Mouse (Mus musculus) right cerebral cortex, postnatal 4 days (tissue): ENCODE results near the gene Card6.
"Not testable (repeated sequence)": the region's sequence is repeated elsewhere in the genome, so short reads cannot be mapped to it uniquely, and the experiment has no call there.

Source experiments
- DNase-seq: peaks from one replicate; pipeline ENCODE4 v3.0.0-alpha.2; 2022

Gene Card6

GRCm38 (mm10) chr15:5107686-5108654, at the start of gene Card6:
Gene Card6, minus strand, starts transcription at chr15:5108539.
- no peak for DNase-seq

GRCm38 (mm10) chr15:5157386-5157785, 49.0 kb upstream of the Card6 start:
- no peak for DNase-seq

- DNase-seq, result no peak
Observed at GRCm38 (mm10) chr15:5156355-5156754, 48.0 kb upstream of the Card6 start.

DNA sequence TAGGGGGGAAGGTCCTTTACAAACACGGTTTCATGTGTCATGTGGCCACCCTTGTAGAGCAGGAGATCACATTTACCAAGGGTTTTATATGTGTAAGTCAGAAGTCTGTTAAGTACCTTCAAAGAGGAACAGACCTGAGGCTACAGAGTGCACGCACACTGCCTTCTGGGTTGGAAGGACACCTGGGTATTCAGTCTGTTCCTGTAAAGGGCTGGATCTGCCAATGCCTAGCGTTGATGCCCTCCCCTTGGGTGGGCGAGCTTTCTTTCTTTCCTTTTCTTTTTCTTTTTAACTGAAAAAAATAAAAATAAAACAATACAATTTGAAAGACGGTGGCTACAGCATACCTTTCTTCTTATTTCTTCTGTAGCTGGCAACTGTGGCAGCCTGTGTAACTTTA, 46.8 kb upstream of the Card6 start:
- no peak for DNase-seq

GRCm38 (mm10) chr15:5154621-5155020, 46.3 kb upstream of the Card6 start:
- DNase-seq, result no peak

DNA sequence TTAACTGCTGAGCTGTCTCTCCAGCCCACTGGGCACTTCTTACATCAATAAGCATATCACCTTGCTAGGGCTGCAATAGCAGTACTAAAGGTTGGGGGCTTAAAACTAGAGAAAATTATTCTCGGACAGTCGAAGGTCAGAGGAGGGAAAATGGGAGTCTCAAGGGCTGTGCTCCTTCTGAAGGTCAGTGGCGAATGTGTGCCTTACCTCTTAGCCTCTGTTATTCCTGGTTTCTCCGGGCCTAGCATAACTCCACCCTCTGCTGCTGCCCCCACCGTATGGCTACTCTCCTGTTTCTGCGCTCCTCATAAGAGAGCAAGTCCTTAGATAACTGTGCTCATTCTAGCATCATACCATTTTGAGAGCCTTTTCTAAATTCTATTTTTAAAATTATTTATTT, 43.8 kb upstream of the Card6 start:
- DNase-seq, result no peak

DNA sequence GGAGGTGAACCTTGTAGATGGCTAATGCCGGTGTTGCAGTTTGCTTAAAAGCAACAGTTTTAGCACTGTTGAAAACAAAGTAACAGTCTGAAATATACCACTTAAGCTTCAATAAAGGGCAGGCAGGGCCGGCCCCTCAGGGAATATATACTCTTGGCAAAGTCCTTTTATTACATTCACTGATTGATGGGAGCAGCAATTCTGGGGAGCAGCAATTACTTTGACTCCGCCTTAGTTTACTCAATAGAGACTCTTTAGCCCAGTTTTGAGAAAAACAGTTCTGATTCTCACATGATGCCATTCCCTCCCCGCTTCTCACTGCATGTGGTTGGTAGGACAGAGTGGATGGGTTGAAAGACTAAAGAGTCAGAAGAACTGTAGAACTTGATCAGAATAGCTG, 40.8 kb upstream of the Card6 start:
- no peak for DNase-seq

DNA sequence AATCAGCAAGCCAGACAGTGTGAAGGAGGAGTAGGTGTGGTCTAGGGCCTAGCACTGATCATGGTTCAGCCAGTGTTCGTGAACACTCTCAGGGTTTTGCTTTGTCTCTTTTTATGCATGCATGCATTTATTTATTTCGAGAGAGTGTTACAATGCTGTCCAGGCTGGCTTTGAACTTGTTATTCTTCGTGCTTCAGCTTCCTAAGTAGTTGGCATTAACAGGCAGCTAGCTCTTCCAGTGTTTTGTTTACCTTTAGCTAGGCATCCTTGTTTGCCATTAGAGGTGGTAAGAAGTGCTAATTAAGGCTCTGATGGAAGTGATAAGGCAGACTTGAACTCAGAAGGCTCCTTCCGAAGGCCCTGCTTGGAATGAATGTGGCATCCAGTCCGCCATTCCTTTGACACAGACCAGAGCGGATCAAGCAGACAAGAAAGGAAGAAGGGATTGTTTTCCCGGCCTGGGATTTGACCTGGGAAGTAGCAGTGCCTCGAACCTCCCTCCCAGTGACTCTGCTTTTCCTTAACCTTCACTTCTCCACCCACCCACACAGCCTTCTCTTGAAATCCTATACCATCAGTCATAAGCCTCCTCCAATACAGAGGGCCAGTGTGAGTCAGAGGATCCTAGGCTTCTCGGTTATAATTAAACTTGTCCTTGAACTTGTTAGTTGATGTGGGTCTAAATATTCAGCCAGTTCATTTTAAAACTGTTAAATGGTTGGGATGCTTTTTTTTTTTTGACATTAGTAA, 37.0 kb upstream of the Card6 start:
- no peak for DNase-seq

DNA sequence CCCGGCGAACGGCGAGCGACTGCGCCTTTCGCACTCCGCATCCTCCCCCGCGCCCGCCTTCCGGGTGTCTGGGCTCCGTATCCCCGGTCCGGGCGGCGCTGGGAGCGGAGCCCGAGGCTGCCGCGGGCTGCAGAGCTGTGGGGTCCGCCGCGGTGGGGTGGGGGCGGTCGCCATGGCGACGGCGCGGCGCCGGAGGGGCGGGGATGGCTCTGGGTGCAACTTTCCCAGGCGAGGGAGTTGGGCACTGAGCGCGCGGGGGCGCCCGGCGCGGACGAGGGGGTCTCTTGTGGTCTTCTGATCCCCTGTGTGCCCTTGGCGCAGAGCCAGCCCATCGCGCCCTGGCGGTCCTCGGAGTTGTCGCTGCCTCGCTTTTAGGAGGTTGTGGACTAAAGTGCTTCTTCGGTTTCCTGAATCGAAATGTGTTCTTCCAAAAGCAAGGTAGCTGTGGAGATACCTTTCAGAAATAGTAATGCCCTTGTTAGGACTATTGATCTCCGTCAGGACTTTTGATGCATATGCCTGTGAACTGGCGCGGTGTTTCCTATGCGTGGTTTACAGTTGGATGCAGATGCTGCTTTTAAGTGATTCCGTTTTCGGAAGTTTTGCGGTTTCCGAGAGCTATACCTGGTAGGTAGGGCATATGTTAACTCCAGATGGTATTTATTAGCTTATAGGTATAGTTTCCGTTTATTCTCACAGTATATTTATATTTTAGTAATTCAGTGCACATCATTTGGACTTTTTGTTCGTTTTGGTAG, 35.9 kb upstream of the Card6 start:
- DNase-seq, result peak; percentile 81

- peak; percentile 82 for DNase-seq
Observed at GRCm38 (mm10) chr15:5143361-5144020, 35.2 kb upstream of the Card6 start, which contains the start of gene Prkaa1. Gene Prkaa1, plus strand, starts transcription at chr15:5143861.

GRCm38 (mm10) chr15:5142714-5143113, 34.4 kb upstream of the Card6 start:
- DNase-seq, result no peak

GRCm38 (mm10) chr15:5142047-5142446, 33.7 kb upstream of the Card6 start:
- no peak for DNase-seq

GRCm38 (mm10) chr15:5140357-5140756, 32.0 kb upstream of the Card6 start:
- no peak for DNase-seq

- no peak for DNase-seq
Observed at GRCm38 (mm10) chr15:5139863-5140262, 31.5 kb upstream of the Card6 start.

GRCm38 (mm10) chr15:5139366-5139765, 31.0 kb upstream of the Card6 start:
- no peak for DNase-seq

DNA sequence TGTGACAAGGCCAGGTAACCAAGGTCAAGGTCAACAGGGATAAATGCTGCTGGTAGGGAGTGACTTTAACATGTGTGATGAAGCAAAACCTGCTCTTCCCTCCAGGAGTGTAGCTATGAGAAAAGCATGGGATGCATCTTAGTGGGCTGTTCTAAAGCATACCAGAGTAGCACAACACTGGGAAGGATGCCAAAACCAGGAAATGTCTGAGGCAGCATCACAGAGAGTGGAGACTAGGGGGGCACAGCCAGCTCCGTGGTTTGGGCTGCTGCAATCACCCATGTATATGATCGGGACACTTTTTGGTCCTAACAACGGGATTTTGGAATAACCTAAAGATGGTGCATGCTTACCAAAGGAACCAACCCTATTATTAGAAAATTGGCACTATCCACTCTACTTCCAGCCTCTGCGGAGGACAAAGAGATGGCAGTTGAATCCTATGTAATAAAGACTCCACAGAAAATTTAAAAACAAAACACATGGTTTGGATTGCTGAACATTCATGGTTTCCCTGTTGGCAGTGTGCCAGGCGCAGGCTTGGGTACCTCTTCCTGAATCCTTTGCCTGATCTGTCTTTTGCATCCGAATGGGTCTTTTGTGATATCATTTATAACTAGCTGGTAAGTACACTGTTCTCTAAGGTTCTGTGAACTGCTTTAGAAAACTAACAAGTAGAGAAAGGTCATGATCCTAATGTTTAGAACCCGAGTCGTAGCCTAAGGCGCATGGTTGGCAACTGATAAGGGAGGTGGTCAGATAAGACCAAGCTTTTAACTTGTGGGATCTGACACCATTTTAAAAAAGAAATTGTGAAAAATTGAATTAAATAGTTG, 29.9 kb upstream of the Card6 start:
- peak; percentile 35 for DNase-seq

DNA sequence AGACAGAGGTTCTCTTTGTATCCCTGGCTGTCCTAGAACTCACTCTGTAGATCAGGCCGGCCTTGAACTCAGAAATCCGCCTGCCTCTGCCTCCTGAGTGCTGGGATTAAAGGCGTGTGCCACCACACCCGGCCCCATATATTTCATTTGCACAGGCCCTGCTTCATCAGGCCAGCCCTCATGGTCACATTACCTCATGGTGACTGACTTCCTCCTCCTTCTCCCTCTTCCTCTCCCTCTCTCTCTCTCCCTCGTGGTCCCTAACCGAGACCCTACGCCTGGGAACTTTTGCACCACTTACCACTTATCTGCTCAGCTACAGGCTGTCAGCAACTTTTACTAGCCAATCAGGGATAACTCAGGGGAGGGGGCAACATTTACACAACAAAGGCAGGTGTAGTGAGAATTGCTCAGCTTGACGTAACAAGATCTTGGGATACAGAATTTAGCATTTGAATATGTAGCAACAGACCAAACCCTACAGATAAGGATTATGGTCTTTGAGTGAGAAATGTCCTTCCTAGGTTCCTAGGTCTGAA, 26.7 kb upstream of the Card6 start:
- DNase-seq, result no peak

- DNase-seq, result no peak
Observed at GRCm38 (mm10) chr15:5134179-5134578, 25.8 kb upstream of the Card6 start.

DNA sequence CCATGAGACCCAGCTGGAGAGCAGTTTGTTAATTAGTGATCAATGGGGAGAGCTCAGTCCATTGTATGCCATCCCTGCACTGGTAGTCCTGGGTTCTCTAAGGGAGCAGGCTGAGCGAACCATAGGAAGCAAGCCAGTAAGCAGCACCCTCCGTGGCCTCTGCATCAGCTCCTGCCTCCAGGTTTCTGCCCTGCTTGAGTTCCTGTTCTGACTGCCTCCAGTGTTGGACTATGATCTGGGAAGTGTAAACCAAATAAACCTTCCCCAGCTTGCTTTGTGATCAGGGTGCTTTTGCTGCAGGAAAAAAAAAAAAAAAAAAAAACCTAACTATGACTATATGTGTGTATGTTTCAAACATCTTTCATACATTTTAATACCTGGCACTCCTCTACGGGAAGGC, 25.0 kb upstream of the Card6 start:
- no peak for DNase-seq

- DNase-seq, result not testable (repeated sequence)
Observed at GRCm38 (mm10) chr15:5130887-5131668, 22.7 kb upstream of the Card6 start.
